Comparison of ENCODE assay signal across 19 mouse cellular contexts in the genomic region with DNA sequence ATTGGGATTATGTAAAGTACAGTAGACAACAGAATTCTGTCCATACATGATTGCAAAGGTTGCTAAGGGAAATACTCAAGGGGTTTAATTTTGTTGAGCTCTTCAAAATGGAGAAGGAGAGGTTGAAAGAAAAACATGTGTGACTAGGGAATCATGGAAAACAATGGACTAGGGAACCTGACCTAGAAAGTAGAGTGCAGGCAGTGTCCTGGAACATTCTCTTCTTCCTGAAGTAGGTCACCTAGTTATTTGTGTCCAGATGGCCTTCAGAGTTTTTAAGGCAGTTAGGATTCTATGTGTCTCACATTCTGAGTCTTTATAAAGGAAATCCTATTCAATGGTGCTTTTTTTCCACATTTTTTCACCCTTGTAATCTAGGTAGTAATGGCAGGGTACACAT.
"Had no signal": no experiment of that assay in that cellular context is flagged by ENCODE, and none has a peak within 500 bp of the region (broad histone marks: within the 10 kb centered on the region; RNA-seq: fewer than 3 reads in every experiment).

No protein-coding gene starts in this region.

- DNase-seq: lung, adult 18-20 months; lung, embryonic 14.5 days; lung, postnatal 10 days; lung, postnatal 4 days; midbrain, embryonic 14.5 days; right cerebral cortex, adult 18-20 months; right cerebral cortex, postnatal 25 days; right cerebral cortex, postnatal 4 days; spleen, adult 18-20 months; thymus, adult 2 months; thymus, postnatal 25 days; thymus, postnatal 4 days had no signal

- H3K27ac ChIP-seq: midbrain, embryonic 10.5 days; midbrain, embryonic 12.5 days; neural tube, embryonic 13.5 days; neural tube, embryonic 15.5 days; stomach, embryonic 15.5 days; stomach, postnatal 0 days had no signal

- H3K36me3 ChIP-seq: midbrain, embryonic 10.5 days; midbrain, embryonic 12.5 days; neural tube, embryonic 13.5 days; neural tube, embryonic 15.5 days; stomach, embryonic 15.5 days had no signal

- H3K4me1 ChIP-seq: midbrain, embryonic 10.5 days; midbrain, embryonic 12.5 days; neural tube, embryonic 13.5 days; neural tube, embryonic 15.5 days; stomach, embryonic 15.5 days had no signal

- H3K9me3 ChIP-seq: midbrain, embryonic 10.5 days; midbrain, embryonic 12.5 days; neural tube, embryonic 13.5 days; neural tube, embryonic 15.5 days; stomach, embryonic 15.5 days had no signal

- H3K27me3 ChIP-seq: midbrain, embryonic 12.5 days; neural tube, embryonic 13.5 days; neural tube, embryonic 15.5 days; stomach, embryonic 15.5 days had no signal

- H3K4me3 ChIP-seq: midbrain, embryonic 10.5 days; midbrain, embryonic 12.5 days; myocyte; neural tube, embryonic 13.5 days; neural tube, embryonic 15.5 days; stomach, embryonic 15.5 days had no signal
